In genomic region chr2:153734033-153734432, GRCm38 (mm10) we compare ENCODE assay signal across 16 mouse cellular contexts. TPM values are rescaled to one million over a fixed set of nuclear protein-coding genes. Genes with fewer than 3 reads are reported as not detected.
"Had no signal": no experiment of that assay in that cellular context is flagged by ENCODE, and none has a peak within 500 bp of the region (broad histone marks: within the 10 kb centered on the region; RNA-seq: fewer than 3 reads in every experiment).

No protein-coding gene starts in this region.

- H3K27ac ChIP-seq: limb, embryonic 13.5 days; liver, embryonic 15.5 days; midbrain, embryonic 13.5 days had no signal

- ATAC-seq: lung, postnatal 0 days; midbrain, embryonic 13.5 days had no signal

- DNase-seq: kidney, adult 18-20 months; kidney, postnatal 10 days; left cerebral cortex, postnatal 4 days; lung, adult 2 months; lung, postnatal 36 days had no signal

- H3K36me3 ChIP-seq: limb, embryonic 13.5 days; liver, embryonic 15.5 days; midbrain, embryonic 13.5 days had no signal

- H3K27me3 ChIP-seq: limb, embryonic 13.5 days; liver, embryonic 15.5 days; midbrain, embryonic 13.5 days had no signal

- H3K4me2 ChIP-seq: limb, embryonic 13.5 days; liver, embryonic 15.5 days; midbrain, embryonic 13.5 days had no signal

- H3K9me3 ChIP-seq: limb, embryonic 13.5 days; liver, embryonic 15.5 days; midbrain, embryonic 13.5 days had no signal

- H3K4me1 ChIP-seq: limb, embryonic 13.5 days; liver, embryonic 15.5 days; midbrain, embryonic 13.5 days had no signal

- H3K9ac ChIP-seq: limb, embryonic 13.5 days; liver, embryonic 15.5 days; midbrain, embryonic 13.5 days had no signal

- H3K4me3 ChIP-seq: limb, embryonic 13.5 days; liver, embryonic 15.5 days; midbrain, embryonic 13.5 days had no signal

RNA-seq across cellular contexts. Expression of gene Dnmt3c, which starts 37.6 kb away (rescaled TPM):
- total RNA-seq: left cerebral cortex, adult 18-20 months; left cerebral cortex, postnatal 4 days; liver, adult 2 months; midbrain, postnatal 0 days; neutrophil, adult 5-6 weeks had no signal
- polyA plus RNA-seq: kidney, embryonic 14.5 days; large intestine, adult 2 months; limb, embryonic 13.5 days; liver, adult 2 months; midbrain, postnatal 0 days; neural tube, embryonic 11.5 days had no signal

RNA-seq across cellular contexts. Expression of gene Efcab8, which starts 45.7 kb away (rescaled TPM):
- total RNA-seq: liver, adult 2 months; midbrain, postnatal 0 days had no signal
- polyA plus RNA-seq: kidney, embryonic 14.5 days; liver, adult 2 months; lung, postnatal 0 days; midbrain, embryonic 13.5 days; midbrain, postnatal 0 days; neural tube, embryonic 11.5 days had no signal
